Mouse (Mus musculus): ENCODE measurements around the gene Dnhd1.
"Not testable (repeated sequence)": the region's sequence is repeated elsewhere in the genome, so short reads cannot be mapped to it uniquely, and the experiment has no call there.

DNA sequence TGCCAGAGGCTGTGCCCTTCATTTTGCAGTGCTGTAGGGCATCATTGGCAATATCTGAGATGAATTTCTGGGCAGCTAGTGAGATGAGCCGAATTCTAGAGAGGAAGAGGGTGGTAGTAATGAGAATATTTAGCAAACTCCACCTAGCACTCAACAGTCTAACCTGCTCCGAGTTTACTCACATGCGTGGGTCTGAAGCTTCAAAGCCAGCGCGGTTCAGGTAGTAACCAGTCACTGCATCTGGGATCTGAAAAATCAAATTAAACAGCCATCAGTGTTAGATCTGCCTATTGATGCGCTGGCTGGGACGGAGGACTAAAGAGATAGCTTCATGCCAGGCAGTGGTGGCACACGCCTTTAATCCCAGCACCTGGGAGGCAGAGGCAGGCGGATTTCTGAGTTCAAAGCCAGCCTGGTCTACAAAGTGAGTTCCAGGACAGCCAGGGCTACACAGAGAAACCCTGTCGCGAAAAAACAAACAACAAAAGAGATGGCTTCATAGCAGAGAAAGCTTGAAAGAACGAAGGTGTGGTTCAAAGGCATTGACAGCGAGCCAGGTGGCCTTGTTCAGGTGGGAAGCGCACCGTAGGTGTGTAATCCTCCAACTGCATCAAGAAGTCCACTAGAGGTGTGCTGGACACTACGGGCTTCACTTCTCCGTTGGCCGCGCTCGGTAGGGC is 92.8 kb downstream of the Dnhd1 start:
- not testable (repeated sequence) for TF ChIP-seq CTCF (IDR thresholded peaks at IDR 0.05; ENCODE audit: borderline replicate concordance, control insufficient read depth, extremely low read depth, insufficient read depth, low read length, poor library complexity); POLR2A (IDR thresholded peaks at IDR 0.05; ENCODE audit: control insufficient read depth, extremely low read depth, insufficient read depth, low read length, poor library complexity)

Data from thymus, adult 2 months (tissue).